Mouse (Mus musculus) neural tube, embryonic 12.5 days (tissue): ENCODE measurements around the gene Gpr39. TPM values are rescaled to one million over a fixed set of nuclear protein-coding genes. Genes with fewer than 3 reads are reported as not detected.

Experiments used
- ATAC-seq: fragments of 200-750 bp; cut with Nextera tagmentation; 2 replicates; pipeline ENCODE4 v1.8.0; 2017; ENCODE audit warnings: low read depth, mild to moderate bottlenecking, moderate TSS enrichment, moderate library complexity; ENCODE audit not compliant: low FRiP score
- H3K27ac ChIP-seq: fragments of 300-500 bp; sonication (generic); 2 replicates; pipeline ENCODE4 v1.5.1; 2016
- H3K27me3 ChIP-seq: fragments of 300-500 bp; sonication (generic); replicated peaks from 2 replicates; pipeline ENCODE4 v1.6.1; 2016; ENCODE audit warnings: mild to moderate bottlenecking
- H3K36me3 ChIP-seq: fragments of 300-500 bp; sonication (generic); 2 replicates; pipeline ENCODE4 v1.6.1; 2016; ENCODE audit warnings: mild to moderate bottlenecking
- H3K4me1 ChIP-seq: fragments of 300-500 bp; sonication (generic); 2 replicates; pipeline ENCODE4 v1.6.1; 2016
- H3K4me2 ChIP-seq: fragments of 300-500 bp; sonication (generic); replicated peaks from 2 replicates; pipeline ENCODE4 v1.6.1; 2016; ENCODE audit warnings: mild to moderate bottlenecking
- H3K4me3 ChIP-seq: fragments of 300-500 bp; sonication (generic); 2 replicates; pipeline ENCODE4 v1.5.1; 2016
- H3K9ac ChIP-seq: fragments of 300-500 bp; sonication (generic); 2 replicates; pipeline ENCODE4 v1.6.1; 2016; ENCODE audit warnings: mild to moderate bottlenecking
- H3K9me3 ChIP-seq: fragments of 300-500 bp; sonication (generic); 2 replicates; pipeline ENCODE4 v1.6.1; 2016; ENCODE audit warnings: mild to moderate bottlenecking
- WGBS: fragments of 180-500 bp; shearing (Covaris S2); methylation state at CpG from one replicate; pipeline ENCODE4 v1.1.7; 2016; 5-methylcytosine and 5-hydroxymethylcytosine counted together
- polyA plus RNA-seq: library from polyadenylated mRNA; unstranded; fragments of >200 nt; fragmentation: Nextera tagmentation; extraction: Ambion mirVana; gene quantifications from 2 replicates; pipeline ENCODE4 v1.2.1, GENCODE M21; 2016

The Gpr39 gene
- polyA plus RNA-seq, 1 experiment from 2014 or later, result not detected

- H3K36me3 ChIP-seq, result no peaks in the 10 kb centered on the region
- no peaks in the 10 kb centered on the region for H3K27me3 ChIP-seq
- no peak overlapping the region for H3K4me3 ChIP-seq
- WGBS, result 89% methylated on average over 4 of the region's 4 CpGs
- H3K4me1 ChIP-seq, result no peaks in the 10 kb centered on the region
- no peak overlapping the region for H3K27ac ChIP-seq
- H3K9ac ChIP-seq, result no peak overlapping the region
- H3K9me3 ChIP-seq, result no peaks in the 10 kb centered on the region
- no peak for ATAC-seq
- no peak overlapping the region for H3K4me2 ChIP-seq
Observed at GRCm38 (mm10) chr1:125755335-125755996, 78.7 kb downstream of the Gpr39 start.

DNA sequence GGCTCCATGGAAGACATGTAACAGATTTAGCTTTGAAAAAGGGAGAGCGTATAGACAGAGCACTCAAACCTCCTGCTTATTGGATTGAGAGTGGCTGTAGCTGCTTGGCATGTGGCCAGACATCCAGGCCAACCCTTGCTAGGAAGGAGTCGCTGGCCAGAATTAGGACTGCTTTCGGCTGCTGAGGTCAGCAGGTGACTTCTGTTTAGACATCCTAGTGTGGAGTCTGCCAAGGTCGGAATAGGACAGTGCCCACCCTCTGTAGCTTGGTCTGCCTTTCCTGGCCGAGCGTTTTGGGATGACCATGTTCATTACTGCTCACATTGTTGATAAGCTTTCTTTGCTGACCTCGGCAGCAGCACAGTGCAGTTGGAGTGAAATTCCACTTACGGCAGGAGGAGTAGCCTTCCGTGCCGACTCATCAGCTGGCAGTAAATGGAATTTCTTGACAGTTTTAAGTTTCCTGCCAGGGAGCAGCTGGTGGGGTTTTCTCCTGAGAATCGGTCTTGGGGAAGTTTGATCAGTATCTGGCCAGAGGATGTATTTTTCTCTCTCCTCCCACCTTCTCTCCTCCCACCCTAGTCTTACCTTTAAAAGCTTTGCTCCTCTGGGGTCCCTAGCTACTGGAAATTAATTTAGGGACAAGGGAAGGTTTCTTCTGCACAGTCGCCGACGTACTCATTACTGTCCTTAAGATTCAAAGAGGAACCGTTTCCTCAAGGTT is 83.3 kb downstream of the Gpr39 start:
- Histone ChIP-seq H3K4me2 (no peak overlapping the region), H3K9me3 (no peaks in the 10 kb centered on the region), H3K4me3 (no peak overlapping the region), H3K9ac (no peak overlapping the region), H3K27me3 (no peaks in the 10 kb centered on the region), H3K36me3 (no peaks in the 10 kb centered on the region), H3K27ac (no peak overlapping the region), H3K4me1 (no peaks in the 10 kb centered on the region)
- no peak for ATAC-seq
- 86% methylated on average over 15 of the region's 15 CpGs for WGBS

GRCm38 (mm10) chr1:125760696-125761025 is 83.9 kb downstream of the Gpr39 start:
- H3K27ac ChIP-seq, result no peak overlapping the region
- no peak overlapping the region for H3K4me3 ChIP-seq
- 84% methylated on average over 5 of the region's 5 CpGs for WGBS
- H3K27me3 ChIP-seq, result no peaks in the 10 kb centered on the region
- H3K9me3 ChIP-seq, result no peaks in the 10 kb centered on the region
- no peaks in the 10 kb centered on the region for H3K4me1 ChIP-seq
- ATAC-seq, result no peak
- no peaks in the 10 kb centered on the region for H3K36me3 ChIP-seq
- no peak overlapping the region for H3K4me2 ChIP-seq
- no peak overlapping the region for H3K9ac ChIP-seq

DNA sequence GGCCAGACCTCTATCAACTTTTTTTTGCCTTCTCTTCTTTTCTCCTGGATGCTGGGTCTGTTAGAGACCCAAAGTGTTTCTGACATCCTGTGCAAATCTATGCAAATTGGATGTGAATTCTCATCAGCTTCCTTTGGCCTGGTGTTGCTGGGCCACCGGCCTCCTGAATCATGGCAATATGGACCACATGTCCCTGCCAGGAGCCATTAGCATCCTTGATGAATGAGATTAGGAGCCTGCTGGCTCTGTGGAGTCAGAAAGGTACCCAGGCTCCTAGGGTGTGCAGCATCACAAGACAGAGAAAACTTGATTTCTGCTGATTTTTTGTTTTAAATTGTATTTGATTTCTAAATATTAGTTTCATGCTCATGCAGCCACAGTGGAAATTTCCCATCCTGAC is 85.3 kb downstream of the Gpr39 start:
- H3K4me2 ChIP-seq, result no peak overlapping the region
- ATAC-seq, result no peak
- 65% methylated on average over 1 of the region's 1 CpGs for WGBS
- no peak overlapping the region for H3K9ac ChIP-seq
- no peak overlapping the region for H3K27ac ChIP-seq
- no peak overlapping the region for H3K4me3 ChIP-seq
- H3K36me3 ChIP-seq, result no peaks in the 10 kb centered on the region
- H3K4me1 ChIP-seq, result no peaks in the 10 kb centered on the region
- no peaks in the 10 kb centered on the region for H3K9me3 ChIP-seq
- H3K27me3 ChIP-seq, result no peaks in the 10 kb centered on the region

GRCm38 (mm10) chr1:125789804-125790203 is 113.0 kb downstream of the Gpr39 start:
- ATAC-seq, result peak; percentile 65; the same call in 1 of the 2 replicates
- WGBS, result 20% methylated on average over 4 of the region's 4 CpGs
- Histone ChIP-seq H3K27ac (no peak overlapping the region), H3K9me3 (no peaks in the 10 kb centered on the region), H3K4me3 (no peak overlapping the region), H3K4me2 (no peak overlapping the region), H3K36me3 (no peaks in the 10 kb centered on the region), H3K27me3 (no peaks in the 10 kb centered on the region), H3K4me1 (no peaks in the 10 kb centered on the region), H3K9ac (no peak overlapping the region)

DNA sequence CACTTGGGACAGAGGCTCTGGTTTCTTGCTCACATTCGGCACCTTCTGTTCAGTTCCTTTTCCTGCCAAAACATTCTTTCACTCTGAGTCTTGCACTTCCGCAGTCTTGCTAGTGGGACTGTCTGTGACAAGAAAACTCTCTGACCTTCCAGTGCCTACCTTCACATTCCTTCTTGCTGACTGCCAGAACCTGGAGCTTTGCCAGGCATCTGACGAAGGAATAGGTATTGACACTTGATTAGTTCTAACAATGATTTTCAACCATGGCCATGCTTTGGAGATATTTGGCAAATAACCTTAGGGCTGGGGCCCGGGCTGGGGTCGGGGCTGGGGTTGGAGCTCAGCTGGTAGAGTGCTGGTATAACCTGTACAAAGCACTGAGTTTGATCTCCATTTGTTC is 123.7 kb downstream of the Gpr39 start:
- H3K4me2 ChIP-seq, result no peak overlapping the region
- H3K36me3 ChIP-seq, result no peaks in the 10 kb centered on the region
- H3K4me3 ChIP-seq, result no peak overlapping the region
- 92% methylated on average over 5 of the region's 5 CpGs for WGBS
- no peaks in the 10 kb centered on the region for H3K4me1 ChIP-seq
- no peak overlapping the region for H3K27ac ChIP-seq
- no peaks in the 10 kb centered on the region for H3K27me3 ChIP-seq
- H3K9me3 ChIP-seq, result peaks cover 15% of the 10 kb centered on the region
- no peak overlapping the region for H3K9ac ChIP-seq
- no peak for ATAC-seq

DNA sequence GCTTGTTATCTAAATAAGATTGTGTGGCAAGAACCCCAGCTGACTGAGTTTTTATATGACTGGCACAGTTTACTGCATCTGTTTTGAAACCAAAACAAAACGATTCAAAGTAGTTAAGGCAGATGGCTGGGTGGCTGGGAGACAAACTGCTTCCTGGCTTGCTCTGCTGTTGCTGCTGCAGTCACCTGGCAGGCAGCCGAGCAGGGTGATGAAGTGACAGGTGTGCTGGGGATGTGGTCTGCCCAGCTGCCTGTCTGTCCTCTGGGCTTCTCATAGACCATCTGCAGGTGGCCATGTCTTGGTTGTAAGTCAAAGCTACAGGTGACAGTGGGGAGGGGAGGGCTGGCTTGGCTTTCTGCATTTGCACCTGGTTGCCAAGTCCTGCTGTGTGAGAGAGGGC is 131.6 kb downstream of the Gpr39 start:
- Histone ChIP-seq H3K9me3 (no peaks in the 10 kb centered on the region), H3K9ac (no peak overlapping the region), H3K27me3 (no peaks in the 10 kb centered on the region), H3K4me3 (no peak overlapping the region), H3K4me1 (no peaks in the 10 kb centered on the region), H3K27ac (no peak overlapping the region), H3K4me2 (no peak overlapping the region), H3K36me3 (no peaks in the 10 kb centered on the region)
- 73% methylated on average over 2 of the region's 2 CpGs for WGBS
- no peak for ATAC-seq

GRCm38 (mm10) chr1:125813141-125813782 is 136.5 kb downstream of the Gpr39 start:
- H3K4me3 ChIP-seq, result no peak overlapping the region
- no peak overlapping the region for H3K4me2 ChIP-seq
- H3K4me1 ChIP-seq, result no peaks in the 10 kb centered on the region
- WGBS, result 54% methylated on average over 9 of the region's 9 CpGs
- no peak overlapping the region for H3K27ac ChIP-seq
- no peaks in the 10 kb centered on the region for H3K36me3 ChIP-seq
- H3K27me3 ChIP-seq, result no peaks in the 10 kb centered on the region
- H3K9ac ChIP-seq, result no peak overlapping the region
- no peaks in the 10 kb centered on the region for H3K9me3 ChIP-seq
- ATAC-seq, result 0 out of 2 replicates have a peak, but pooled peaks have one; percentile 44

DNA sequence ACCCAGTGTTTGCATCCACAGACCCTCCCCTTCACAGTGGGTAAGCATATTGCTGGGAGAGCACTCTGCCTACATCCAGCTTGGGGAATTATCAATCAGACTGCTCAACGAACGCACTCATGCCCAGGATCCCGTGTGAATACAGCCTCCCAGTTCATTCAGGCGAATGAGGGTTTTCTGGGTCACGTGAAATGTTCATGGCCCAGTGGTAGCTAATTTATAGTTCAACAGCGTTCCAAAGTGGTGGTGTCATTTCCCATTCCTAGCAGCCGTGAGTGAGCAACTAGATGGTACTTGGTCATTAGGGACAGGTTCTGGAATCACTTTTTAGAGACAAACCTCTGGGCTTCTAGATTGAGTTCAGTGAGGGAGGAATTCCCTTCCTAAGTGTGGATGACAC is 144.3 kb downstream of the Gpr39 start:
- Histone ChIP-seq H3K27me3 (no peaks in the 10 kb centered on the region), H3K27ac (no peak overlapping the region), H3K9ac (no peak overlapping the region), H3K4me1 (no peaks in the 10 kb centered on the region), H3K4me2 (no peak overlapping the region), H3K9me3 (no peaks in the 10 kb centered on the region), H3K36me3 (no peaks in the 10 kb centered on the region), H3K4me3 (no peak overlapping the region)
- ATAC-seq, result no peak
- WGBS, result 55% methylated on average over 7 of the region's 7 CpGs

DNA sequence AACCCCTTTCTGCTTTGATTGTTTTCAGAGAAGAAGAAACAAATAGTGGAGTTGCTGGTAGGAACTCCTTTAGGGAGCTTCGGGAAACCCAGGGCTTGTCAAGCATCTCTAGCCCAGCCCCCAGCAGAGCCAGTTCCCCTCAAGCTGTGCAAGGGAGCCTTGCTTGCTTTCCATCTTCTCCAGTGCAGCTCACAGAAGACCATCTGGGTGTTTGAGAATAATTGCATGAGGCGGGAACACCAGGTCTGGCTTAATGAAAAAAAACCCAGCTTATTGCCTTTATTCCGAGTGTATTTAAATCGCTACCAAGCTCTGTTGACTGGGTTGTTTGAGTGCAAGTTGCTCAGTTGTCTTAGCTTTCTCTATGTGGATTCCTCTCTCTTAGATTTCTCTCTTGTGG is 146.8 kb downstream of the Gpr39 start:
- Histone ChIP-seq H3K4me1 (no peaks in the 10 kb centered on the region), H3K9ac (no peak overlapping the region), H3K36me3 (no peaks in the 10 kb centered on the region), H3K27me3 (no peaks in the 10 kb centered on the region), H3K27ac (no peak overlapping the region), H3K9me3 (no peaks in the 10 kb centered on the region), H3K4me2 (no peak overlapping the region), H3K4me3 (no peak overlapping the region)
- 83% methylated on average over 4 of the region's 4 CpGs for WGBS
- no peak for ATAC-seq

GRCm38 (mm10) chr1:125837507-125837906 is 160.7 kb downstream of the Gpr39 start:
- Histone ChIP-seq H3K27me3 (no peaks in the 10 kb centered on the region), H3K27ac (no peak overlapping the region), H3K9ac (no peak overlapping the region), H3K9me3 (no peaks in the 10 kb centered on the region), H3K4me2 (no peak overlapping the region), H3K36me3 (no peaks in the 10 kb centered on the region), H3K4me1 (no peaks in the 10 kb centered on the region), H3K4me3 (no peak overlapping the region)
- 45% methylated on average over 1 of the region's 1 CpGs for WGBS
- ATAC-seq, result no peak

DNA sequence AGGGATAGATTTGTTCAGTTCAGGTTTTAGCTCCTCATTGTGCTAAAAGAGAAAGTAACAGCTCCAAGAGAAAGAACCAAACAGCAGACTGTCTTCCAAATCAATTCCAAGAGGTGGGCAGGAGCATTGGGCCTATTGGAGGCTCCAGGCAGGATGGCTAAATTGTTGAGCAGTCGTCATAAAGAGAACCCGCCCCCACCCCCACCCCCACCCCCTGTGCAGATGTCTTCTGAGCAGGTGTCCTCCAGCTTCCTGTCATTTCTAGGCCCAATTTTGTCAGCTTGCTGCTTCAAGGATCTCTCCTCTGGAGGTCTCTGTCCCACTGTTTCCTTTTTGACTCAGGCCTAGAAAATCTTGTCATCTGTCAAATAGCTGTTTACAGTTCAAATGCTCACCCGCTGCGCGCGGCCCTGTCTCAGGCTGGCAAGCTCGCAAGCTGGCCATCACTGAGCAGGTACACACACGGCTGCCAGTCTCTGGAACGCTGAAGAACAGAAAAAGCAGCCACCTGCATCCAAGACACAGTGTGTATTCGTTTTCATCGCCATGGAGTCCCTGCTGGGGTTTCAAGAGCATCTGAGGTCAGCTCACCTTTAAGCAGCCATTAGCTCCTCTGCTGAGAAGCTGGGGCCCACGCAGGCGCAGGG is 163.1 kb downstream of the Gpr39 start:
- no peaks in the 10 kb centered on the region for H3K4me1 ChIP-seq
- no peak overlapping the region for H3K27ac ChIP-seq
- no peak for ATAC-seq
- no peak overlapping the region for H3K4me2 ChIP-seq
- H3K36me3 ChIP-seq, result no peaks in the 10 kb centered on the region
- H3K9ac ChIP-seq, result no peak overlapping the region
- no peaks in the 10 kb centered on the region for H3K9me3 ChIP-seq
- no peaks in the 10 kb centered on the region for H3K27me3 ChIP-seq
- no peak overlapping the region for H3K4me3 ChIP-seq
- 48% methylated on average over 13 of the region's 13 CpGs for WGBS
